Mouse (Mus musculus): Measurements from ENCODE around the gene Creg1. TPM values are rescaled to one million over a fixed set of nuclear protein-coding genes. Genes with fewer than 3 reads are reported as not detected.

Gene Creg1
- total RNA-seq (2021) = 10 to 100 TPM; 24.3 to 28.7 TPM

DNA sequence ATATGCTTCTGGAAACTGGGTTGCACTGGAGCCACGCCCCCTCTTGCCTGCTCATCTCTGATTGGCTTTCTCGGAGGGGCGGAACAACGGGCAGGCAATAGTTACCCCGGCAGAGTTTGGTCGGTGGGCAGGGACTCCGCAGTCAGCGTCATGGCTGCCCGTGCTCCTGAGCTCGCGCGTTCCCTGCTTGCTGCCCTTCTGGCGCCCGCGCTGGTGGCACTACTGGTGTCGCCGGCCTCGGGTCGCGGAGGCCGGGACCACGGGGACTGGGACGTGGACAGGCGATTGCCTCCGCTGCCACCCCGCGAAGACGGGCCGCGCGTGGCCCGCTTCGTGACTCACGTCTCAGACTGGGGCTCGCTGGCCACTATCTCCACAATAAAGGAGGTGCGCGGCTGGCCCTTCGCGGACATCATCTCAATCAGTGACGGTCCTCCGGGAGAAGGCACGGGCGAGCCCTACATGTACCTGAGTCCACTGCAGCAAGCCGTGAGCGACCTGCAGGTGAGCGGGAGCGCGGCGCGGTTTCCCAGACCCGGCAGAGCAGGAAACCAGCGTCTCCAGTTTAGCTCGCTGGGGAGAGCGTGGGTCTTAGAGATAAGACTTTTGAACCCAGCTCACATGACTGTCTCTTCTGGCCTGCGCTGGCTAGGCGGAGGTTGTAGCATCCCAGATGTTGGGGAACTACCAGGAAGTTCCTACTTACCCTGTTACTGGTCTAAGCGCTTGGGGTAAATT, at the start of gene Creg1:
Gene Creg1 (plus strand): TSS at position 112 of the 738 bp plus-strand sequence.
- peak; percentile 94 for DNase-seq

- no peak for DNase-seq
Measured at GRCm38 (mm10) chr1:165713798-165714197, 49.7 kb upstream of the Creg1 start.

DNA sequence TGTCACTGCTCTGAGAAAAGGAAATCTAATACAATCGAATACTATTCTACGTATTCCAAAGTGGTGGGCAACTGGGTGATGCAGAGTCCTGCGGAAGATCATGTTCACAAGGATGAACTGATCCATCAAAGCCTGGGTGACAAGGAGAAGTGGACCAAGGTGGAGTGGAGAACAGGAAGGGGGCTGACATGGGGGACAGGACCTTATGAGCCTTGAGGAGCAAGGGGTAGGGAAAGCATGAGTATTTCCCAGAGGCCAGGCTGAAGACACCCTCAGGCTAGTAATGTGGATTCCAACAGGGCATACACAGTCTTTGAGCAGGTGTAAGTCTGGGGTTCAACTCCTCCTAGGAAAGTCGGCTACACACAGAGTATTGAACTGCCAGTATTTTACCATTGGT, 47.1 kb upstream of the Creg1 start:
- no peak for DNase-seq

DNA sequence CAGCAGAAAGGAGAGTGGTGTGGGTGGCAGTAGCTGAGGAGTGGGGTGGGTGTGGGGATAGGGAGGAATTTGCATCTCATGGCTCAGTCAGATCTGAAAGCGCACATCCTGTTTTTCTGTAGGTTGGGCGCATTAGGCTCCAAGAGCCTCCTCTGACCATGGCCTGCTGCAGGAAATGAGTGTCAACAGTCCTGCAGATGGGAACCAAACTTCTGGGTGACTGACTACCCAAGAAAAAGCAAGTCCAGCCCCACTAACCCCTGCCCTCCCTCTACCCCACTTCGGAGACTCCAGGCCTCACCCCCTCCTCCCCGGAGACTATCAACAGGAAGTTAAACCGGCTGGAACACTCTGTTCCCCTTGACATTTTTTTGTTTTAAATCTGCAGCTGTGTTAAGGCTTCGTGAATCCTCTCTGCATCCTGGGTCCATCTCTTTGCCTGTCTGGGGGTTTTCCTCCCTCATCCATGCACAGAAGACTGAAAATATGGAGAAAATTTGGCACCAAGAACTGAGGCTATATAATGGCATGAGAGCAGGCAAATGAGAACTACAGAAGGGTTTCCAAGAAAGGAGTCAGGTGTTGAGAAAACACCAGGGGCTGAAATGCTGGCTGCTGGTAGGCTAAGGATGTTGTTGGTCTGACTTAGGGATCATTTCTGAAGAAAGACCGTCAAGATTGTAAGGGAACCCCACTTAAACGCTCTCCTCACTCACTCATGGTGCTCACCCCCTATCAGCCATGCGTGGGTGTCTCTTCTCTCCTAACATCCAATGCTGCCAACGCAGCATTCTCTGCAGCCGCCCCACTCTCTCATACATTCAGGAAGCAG, 45.6 kb upstream of the Creg1 start:
- DNase-seq = peak; percentile 70

- peak; percentile 65 for DNase-seq
Measured at GRCm38 (mm10) chr1:165718543-165719105, 44.9 kb upstream of the Creg1 start.

DNA sequence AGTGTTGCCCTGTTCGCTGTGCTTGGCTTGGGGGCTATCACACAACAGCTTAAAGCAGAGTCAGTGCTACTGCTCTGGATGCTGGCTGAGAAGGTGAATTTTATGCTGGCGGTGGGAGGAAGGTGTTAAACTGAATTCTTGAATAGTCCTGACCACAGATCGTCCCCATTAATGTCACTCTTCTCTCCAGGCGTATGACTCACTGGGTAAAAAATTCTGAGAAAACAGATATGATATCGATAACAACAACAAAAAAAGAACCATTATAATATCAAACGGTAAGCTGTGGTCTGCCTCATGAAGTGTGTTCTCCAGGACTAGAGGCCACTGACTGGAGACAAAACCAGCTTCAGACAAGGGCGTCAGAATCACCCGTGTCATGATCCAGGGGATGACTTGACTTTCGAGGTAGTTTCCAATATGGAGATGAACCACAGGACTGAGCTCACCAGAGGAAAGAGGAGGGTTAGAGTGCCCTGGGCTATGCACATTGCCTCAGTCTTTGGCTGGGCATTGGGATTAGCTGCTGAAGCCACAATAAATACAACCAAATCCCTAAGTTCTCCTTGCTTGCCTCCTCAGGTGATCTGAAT, 40.9 kb upstream of the Creg1 start:
- no peak for DNase-seq

GRCm38 (mm10) chr1:165724219-165725033, 39.1 kb upstream of the Creg1 start:
- no peak for DNase-seq

GRCm38 (mm10) chr1:165725039-165725644, 38.4 kb upstream of the Creg1 start:
- DNase-seq = no peak

- no peak for DNase-seq
Measured at GRCm38 (mm10) chr1:165726986-165727385, 36.6 kb upstream of the Creg1 start.

DNA sequence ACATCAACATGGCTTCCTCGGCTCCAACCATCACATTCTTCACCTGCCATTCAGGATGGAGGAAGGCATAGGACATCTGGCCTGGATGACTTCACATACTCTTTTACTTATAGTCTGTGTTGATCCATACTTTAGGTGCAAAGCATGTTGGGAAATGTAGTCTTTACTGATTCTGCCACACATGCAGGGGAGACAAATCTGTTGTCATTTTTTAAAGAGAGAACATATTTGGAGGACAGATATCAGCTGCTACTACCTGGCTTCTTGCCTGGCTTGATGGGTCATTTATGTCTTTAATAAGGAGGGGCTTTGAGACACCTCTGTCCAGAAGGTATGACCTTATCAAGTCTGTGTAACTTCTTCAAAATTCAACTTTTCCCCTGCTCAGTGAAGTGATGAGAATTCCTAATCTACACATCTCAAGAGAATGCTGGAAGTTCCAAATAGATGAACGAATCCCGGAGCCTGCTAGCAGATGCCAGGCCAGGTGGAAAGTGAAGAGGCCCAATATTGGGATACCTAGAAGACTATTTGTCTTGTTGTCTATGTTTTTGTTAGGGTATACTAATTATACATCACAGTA, 35.4 kb upstream of the Creg1 start:
- no peak for DNase-seq

GRCm38 (mm10) chr1:165730129-165730528, 33.4 kb upstream of the Creg1 start:
- no peak for DNase-seq

DNA sequence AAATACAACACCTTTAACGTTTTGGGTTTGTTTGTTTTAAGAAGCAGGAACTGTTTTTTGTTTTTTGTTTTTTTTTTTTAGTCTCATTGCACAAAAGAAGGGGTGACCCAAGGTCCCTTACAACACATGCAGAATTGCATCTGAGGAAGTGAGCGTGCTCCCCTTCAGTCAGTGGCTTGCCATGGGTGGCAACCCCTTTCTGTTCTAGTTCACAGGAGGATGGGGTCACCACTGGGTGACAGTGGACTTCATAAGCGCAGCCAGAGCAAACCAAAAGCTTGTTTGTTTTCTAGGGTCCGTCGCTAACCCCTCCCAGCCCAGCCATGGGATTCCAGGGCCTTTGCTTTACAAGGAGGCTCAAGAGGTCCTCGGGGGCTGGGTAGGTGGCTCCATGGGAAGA, 32.0 kb upstream of the Creg1 start:
- DNase-seq = no peak

- no peak for DNase-seq
Measured at GRCm38 (mm10) chr1:165734840-165735239, 28.7 kb upstream of the Creg1 start.

DNA sequence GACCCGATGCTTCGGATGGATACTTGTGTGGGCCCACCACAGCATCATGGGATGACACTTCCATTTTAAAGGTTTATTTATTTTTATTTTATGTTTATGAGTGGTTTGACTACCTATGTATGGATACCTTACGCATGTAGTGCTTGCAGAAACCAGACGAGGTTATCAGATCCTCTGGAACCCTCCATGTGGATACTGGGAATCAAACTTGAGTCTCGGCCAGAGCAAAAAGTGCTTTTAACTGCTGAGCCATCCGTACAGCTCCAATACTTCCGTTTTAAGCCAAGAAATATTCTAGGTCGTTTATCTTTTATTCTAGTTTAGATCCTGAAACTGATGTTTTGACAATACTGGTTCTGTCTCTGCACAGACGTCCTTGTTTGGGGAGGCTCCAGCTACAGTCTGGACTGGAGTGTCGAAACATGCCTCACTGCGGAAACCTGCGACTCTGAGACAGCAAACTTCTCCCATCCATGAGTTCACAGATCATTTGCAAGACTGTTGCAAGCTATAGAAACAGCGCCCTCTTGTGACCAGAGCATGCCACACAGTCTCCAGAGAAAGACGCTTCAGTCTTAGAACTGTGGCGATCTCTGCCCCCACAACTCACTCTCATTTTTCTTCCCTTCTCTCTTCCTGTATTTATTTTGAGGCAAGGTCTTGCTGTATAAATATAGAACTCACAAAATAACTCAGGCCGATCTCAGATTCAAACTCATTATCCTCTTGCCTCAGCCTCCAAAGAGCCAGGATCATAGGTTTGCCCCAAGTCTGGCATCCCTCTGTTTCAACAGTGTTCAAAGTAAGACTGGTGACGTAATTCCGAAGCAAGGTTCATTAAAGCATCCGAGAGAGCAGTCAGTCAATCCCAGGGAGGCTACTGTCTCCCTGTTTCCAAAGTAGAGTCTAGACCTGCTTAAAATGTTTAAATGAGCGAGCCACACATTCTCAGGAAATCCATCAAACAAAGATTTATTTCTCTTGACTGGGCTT, 27.4 kb upstream of the Creg1 start:
- DNase-seq = peak; percentile 94

GRCm38 (mm10) chr1:165737451-165737850, 26.1 kb upstream of the Creg1 start:
- no peak for DNase-seq

DNA sequence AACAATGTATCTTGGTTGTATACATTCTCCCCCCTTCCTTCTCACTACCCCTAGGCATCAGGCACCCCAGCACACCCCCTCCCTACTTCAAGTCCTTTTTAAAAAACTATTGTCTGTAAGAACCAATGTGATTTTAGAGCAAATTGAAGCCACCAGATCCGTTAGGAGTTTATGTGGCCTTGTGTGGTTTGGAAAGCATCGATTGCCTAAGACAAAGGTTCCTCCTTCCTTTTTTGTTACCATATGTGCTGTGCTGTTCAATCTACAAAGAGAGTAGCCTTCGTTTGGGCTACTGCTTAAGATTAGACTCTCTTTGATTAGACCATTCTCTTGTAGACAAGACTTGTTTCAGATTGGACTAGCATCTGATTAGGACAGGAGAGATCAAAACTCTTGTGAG, 25.7 kb upstream of the Creg1 start:
- DNase-seq = no peak

GRCm38 (mm10) chr1:165738985-165739384, 24.6 kb upstream of the Creg1 start:
- DNase-seq = no peak

DNA sequence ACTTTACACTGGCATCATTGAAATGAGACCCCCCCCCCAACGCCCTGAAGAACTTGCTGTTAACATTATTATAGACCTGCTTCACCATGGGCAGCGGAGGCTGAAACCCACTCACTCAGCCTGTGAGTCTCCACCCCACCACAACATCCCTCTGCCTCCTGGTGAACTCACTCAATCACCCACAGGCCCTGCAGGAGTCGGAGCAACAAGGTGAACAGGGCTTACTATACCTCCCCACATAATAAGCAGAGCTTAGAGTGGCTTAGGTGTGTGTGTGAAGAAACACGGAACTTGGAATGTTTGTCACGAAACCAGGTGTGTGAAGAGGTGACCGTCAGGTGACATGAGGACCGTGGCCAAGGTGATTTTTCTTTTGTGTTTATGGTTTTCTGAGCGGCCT, 21.6 kb upstream of the Creg1 start:
- no peak for DNase-seq

GRCm38 (mm10) chr1:165748053-165748452, 15.5 kb upstream of the Creg1 start:
- DNase-seq = no peak

DNA sequence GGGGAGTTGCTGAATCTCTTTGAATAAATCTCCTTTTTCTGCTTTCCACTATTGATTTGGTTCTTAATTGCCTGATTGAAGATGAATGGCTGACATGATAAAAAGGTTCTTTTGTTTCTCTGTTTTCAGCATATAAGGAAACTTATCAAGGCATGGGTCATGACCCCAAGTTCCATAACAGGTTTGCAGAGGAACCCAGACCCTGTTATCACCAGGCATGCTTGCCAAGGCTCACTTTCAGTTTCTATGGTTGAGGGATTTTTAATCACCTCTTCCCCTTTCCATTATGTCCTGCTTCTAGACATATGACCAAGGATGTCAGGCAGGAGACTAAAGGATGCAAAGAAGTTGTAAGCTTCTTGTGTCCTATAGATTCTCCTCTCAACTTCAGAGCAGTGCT, 12.4 kb upstream of the Creg1 start:
- no peak for DNase-seq
